Mouse (Mus musculus): Measurements from ENCODE around the gene Msmb.

GRCm38 (mm10) chr14:32165278-32166061 lies 23.6 kb downstream of the Msmb start:
- TF ChIP-seq CTCF (conservative IDR thresholded peaks at IDR 0.05; ENCODE audit: low read length) (no peak), POU5F1 (IDR thresholded peaks at IDR 0.05; ENCODE audit: borderline replicate concordance, low read length) (no peak)
